Mouse (Mus musculus) thymus, adult 2 months (tissue): Measurements from ENCODE around the gene Tmem248. TPM values are rescaled to one million over a fixed set of nuclear protein-coding genes. Genes with fewer than 3 reads are reported as not detected.

Experiments used
- DNase-seq: peaks from one replicate; pipeline ENCODE4 v3.0.0; 2021
- H3K27ac ChIP-seq: fragments of 200-500 bp; 2 replicates; pipeline ENCODE4 v1.5.1; 2012; ENCODE audit warnings: low read length, control low read depth; ENCODE audit not compliant: control insufficient read depth, insufficient read depth
- H3K27me3 ChIP-seq: fragments of 200-500 bp; 2 replicates; pipeline ENCODE4 v1.6.1; 2012; ENCODE audit warnings: mild to moderate bottlenecking, low read length, moderate library complexity, mixed read lengths; ENCODE audit not compliant: control insufficient read depth, insufficient read depth
- H3K36me3 ChIP-seq: fragments of 200-500 bp; 2 replicates; pipeline ENCODE4 v1.6.1; 2012; ENCODE audit warnings: mild to moderate bottlenecking, low read length, moderate library complexity; ENCODE audit not compliant: control insufficient read depth, insufficient read depth
- H3K4me1 ChIP-seq: fragments of 200-500 bp; replicated peaks from 2 replicates; pipeline ENCODE4 v1.6.1; 2012; ENCODE audit warnings: low read length; ENCODE audit not compliant: control insufficient read depth, insufficient read depth
- H3K4me3 ChIP-seq: fragments of 200-500 bp; 2 replicates; pipeline ENCODE4 v1.5.1; 2012; ENCODE audit warnings: mild to moderate bottlenecking, low read length, control low read depth, moderate library complexity; ENCODE audit not compliant: control insufficient read depth, insufficient read depth
- CTCF ChIP-seq: fragments of 200-500 bp; IDR thresholded peaks from 2 replicates; pipeline ENCODE4 v1.5.1; 2012; ENCODE audit warnings: mild to moderate bottlenecking, control low read depth, low read length, moderate library complexity, borderline replicate concordance; ENCODE audit not compliant: control insufficient read depth, poor library complexity, insufficient read depth; ENCODE audit errors: extremely low read depth
- POLR2A ChIP-seq: fragments of 200-500 bp; IDR thresholded peaks from 2 replicates; pipeline ENCODE4 v1.6.1; 2012; ENCODE audit warnings: mild to moderate bottlenecking, low read length, control low read depth, moderate library complexity; ENCODE audit not compliant: control insufficient read depth, poor library complexity, insufficient read depth; ENCODE audit errors: extremely low read depth
- whole genome bisulfite sequencing: fragments of 180-500 bp; shearing (Covaris S2); methylation state at CpG from one replicate; pipeline ENCODE4 v1.1.7; 2018; 5-methylcytosine and 5-hydroxymethylcytosine counted together
- polyA plus RNA-seq: library from polyadenylated mRNA; depleted of rRNA; stranded (reverse); fragments of >200 nt; gene quantifications from 2 replicates; pipeline ENCODE4 v1.2.3, GENCODE M21; 2012

Tmem248 gene
- polyA plus RNA-seq, 1 experiment = 31.8 TPM

- Histone ChIP-seq H3K4me1 (peaks cover 8% of the 10 kb centered on the region), H3K36me3 (peaks cover 31% of the 10 kb centered on the region), H3K4me3 (no peak overlapping the region), H3K27me3 (no peaks in the 10 kb centered on the region), H3K27ac (no peak overlapping the region)
- 39% methylated on average over 4 of the region's 4 CpGs for WGBS
- no peak for DNase-seq
- TF ChIP-seq POLR2A (no peak), CTCF (no peak)
These were observed 11.2 kb downstream of the Tmem248 start for GRCm38 (mm10) chr5:130228120-130228519.

- Histone ChIP-seq H3K36me3 (peaks cover 90% of the 10 kb centered on the region), H3K4me1 (no peaks in the 10 kb centered on the region), H3K27me3 (no peaks in the 10 kb centered on the region), H3K4me3 (no peak overlapping the region), H3K27ac (no peak overlapping the region)
- no peak for DNase-seq
- TF ChIP-seq POLR2A (no peak), CTCF (no peak)
- WGBS = 96% methylated on average over 8 of the region's 8 CpGs
These were observed 19.4 kb downstream of the Tmem248 start for GRCm38 (mm10) chr5:130236302-130236701.

GRCm38 (mm10) chr5:130239236-130239635, 22.4 kb downstream of the Tmem248 start:
- H3K27me3 ChIP-seq = no peaks in the 10 kb centered on the region
- peaks cover 85% of the 10 kb centered on the region for H3K36me3 ChIP-seq
- DNase-seq = no peak
- H3K4me3 ChIP-seq = no peak overlapping the region
- no peaks in the 10 kb centered on the region for H3K4me1 ChIP-seq
- H3K27ac ChIP-seq = no peak overlapping the region
- WGBS = 97% methylated on average over 7 of the region's 7 CpGs
- no peak for TF ChIP-seq CTCF
- TF ChIP-seq POLR2A = no peak

- Histone ChIP-seq H3K4me1 (no peaks in the 10 kb centered on the region), H3K4me3 (no peak overlapping the region), H3K27ac (no peak overlapping the region), H3K27me3 (no peaks in the 10 kb centered on the region), H3K36me3 (peaks cover 83% of the 10 kb centered on the region)
- 97% methylated on average over 2 of the region's 2 CpGs for WGBS
- TF ChIP-seq POLR2A (no peak), CTCF (no peak)
- no peak for DNase-seq
These were observed 23.0 kb downstream of the Tmem248 start for GRCm38 (mm10) chr5:130239856-130240255.

GRCm38 (mm10) chr5:130241426-130241825, 24.5 kb downstream of the Tmem248 start:
- WGBS = 96% methylated on average over 12 of the region's 12 CpGs
- no peak for TF ChIP-seq POLR2A
- TF ChIP-seq CTCF = no peak
- no peaks in the 10 kb centered on the region for H3K27me3 ChIP-seq
- H3K4me3 ChIP-seq = no peak overlapping the region
- no peak overlapping the region for H3K27ac ChIP-seq
- no peak for DNase-seq
- H3K4me1 ChIP-seq = no peaks in the 10 kb centered on the region
- H3K36me3 ChIP-seq = peaks cover 86% of the 10 kb centered on the region

- Histone ChIP-seq H3K4me3 (no peak overlapping the region), H3K27ac (no peak overlapping the region), H3K36me3 (peaks cover 87% of the 10 kb centered on the region), H3K4me1 (no peaks in the 10 kb centered on the region), H3K27me3 (no peaks in the 10 kb centered on the region)
- no peak for DNase-seq
- 56% methylated on average over 5 of the region's 5 CpGs for WGBS
- TF ChIP-seq CTCF (no peak), POLR2A (no peak)
These were observed 30.9 kb downstream of the Tmem248 start for GRCm38 (mm10) chr5:130247823-130248222.
